Mouse (Mus musculus) CD4-positive, CD25-positive, alpha-beta regulatory T cell, adult 2 months (primary cell): ENCODE measurements at regions not wholly inside any gene's neighbourhood (a gene's known extent, or its start where the extent isn't known, plus 50 kb on each side); places are given as distances from the start of the nearest gene placed in this dataset.
A peak's percentile ranks its signal among the peaks of the same experiment; 100 is the strongest.
"Not testable (repeated sequence)": the region's sequence is repeated elsewhere in the genome, so short reads cannot be mapped to it uniquely, and the experiment has no call there.

Experiments used
- DNase-seq: peaks from one replicate; pipeline ENCODE4 v3.0.0-alpha.2; 2012; ENCODE audit warnings: low read depth, low spot score

DNA sequence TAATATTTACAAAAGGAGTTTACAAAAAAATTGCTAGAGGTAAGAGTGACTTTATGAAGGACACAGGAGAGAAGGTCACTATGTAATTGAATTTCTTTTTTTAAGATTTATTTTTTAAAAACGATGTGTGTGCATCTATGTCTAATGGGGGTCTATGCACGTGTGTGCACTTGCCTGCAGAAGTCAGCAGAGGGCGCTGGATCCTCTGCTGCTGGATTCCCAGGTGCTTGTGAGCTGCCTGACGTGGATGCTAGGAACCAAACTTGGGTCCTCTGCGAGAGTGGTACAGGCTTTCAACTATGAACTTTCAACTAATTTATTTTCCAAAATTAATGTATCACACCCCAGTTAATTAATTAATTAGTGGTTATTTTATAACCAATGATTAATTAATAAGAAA lies 85.0 kb downstream of the Glrx3 start:
- DNase-seq: no peak

DNA sequence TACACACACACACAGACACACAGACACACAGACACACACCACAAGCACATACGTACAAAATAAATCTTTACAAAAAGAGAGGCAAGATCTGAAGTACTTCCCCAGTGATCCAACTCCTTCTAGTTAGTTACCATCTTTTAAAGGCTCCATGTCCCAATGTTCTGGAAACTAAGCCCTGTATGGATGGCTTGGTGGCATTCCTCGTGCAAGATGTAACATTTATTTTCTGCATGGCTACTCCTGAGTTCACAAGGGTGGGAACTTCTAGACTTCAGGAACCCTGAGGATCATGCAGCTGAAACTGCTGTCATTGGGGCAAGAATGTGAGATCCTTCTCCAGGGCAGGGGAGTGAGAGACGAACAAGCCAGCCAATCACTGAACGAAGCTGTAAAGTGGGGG lies 96.1 kb downstream of the Glrx3 start:
- DNase-seq: no peak

DNA sequence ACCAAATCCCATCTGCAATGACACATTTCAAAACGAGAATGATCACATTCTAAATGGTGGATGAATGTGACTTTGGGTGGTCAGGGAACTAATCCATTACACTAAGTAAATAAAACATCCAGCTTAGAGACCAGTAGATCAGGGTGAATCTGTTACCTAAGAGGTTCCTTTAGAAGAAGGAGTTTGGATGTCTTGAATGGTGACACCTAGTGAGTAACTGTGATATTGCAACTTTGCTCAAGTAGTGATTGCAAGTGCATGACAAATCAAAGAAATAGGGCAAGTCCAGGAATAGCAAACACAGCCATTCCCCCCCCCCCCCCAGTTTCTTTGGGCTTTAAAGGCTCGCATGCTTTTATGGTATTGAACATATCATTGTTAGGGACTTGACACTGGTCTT lies 112.6 kb downstream of the Glrx3 start:
- DNase-seq: peak; percentile 57

DNA sequence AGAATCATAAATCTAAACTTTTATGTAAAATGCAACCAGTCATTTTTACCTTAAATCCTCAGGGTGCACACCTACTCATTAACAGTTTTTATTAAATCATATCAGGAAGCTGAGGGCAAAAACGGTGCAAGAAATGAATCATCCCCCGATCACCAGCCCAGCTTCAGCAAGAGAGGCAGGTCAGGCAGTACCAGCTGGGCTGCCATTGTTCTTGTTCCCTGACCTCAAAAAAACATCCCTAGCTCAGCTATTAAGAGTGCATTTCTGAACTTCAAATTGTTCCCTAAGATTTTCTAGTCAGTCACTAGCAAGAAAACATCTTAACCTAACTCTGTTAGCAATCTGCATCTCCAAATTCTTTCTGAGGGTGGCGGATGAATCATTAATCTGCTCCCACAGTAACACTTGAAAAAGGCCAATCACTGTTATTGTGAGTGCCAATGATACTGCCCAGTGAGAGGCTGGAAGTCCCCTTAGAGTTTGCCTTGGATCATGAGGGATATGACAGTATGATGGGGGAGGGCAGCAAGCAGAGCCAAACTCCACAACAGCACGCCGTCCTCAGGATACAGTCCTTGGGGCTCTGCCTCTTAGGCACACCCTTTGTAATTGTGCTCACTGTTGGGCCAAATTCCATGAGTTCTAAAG lies 115.3 kb downstream of the Glrx3 start:
- DNase-seq: no peak

DNA sequence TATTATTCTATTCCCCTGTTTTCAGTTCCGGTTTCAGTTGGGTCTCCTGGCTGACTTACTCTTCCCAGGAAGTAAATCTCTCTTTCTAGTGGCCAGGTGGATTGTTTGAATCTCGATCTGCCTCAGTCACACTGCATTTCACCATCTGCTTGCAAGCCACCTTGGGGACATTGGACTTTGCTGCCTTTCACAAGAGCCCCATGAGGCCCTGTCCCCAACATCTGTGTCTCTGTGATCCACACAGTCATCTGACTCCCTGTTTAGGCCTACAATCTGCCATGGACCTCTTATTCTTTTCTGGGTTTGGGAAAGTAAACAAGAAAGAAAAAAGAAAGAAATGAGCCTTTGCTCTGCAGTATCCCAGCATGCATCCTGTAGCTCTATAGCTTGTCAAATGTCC lies 118.1 kb downstream of the Glrx3 start:
- no peak for DNase-seq

DNA sequence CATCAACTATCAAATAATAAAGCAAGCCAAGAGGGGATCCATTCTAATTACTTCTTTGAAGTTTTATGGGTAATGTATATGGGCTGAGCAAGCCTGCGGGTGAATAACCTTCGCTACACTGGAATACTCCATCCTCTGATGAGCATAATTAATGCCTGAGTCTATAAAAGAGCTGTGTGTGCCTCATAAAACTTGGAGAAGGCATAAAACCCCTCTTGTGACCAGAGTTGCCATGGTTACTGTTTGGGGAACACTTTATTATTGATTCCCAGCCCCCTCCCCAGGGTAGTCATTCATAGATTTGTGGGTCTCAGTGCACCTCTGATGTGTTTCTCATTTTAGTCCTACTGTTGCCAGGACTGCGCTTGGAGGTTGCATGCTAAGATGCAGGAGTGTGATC lies 120.0 kb downstream of the Glrx3 start:
- DNase-seq: no peak

DNA sequence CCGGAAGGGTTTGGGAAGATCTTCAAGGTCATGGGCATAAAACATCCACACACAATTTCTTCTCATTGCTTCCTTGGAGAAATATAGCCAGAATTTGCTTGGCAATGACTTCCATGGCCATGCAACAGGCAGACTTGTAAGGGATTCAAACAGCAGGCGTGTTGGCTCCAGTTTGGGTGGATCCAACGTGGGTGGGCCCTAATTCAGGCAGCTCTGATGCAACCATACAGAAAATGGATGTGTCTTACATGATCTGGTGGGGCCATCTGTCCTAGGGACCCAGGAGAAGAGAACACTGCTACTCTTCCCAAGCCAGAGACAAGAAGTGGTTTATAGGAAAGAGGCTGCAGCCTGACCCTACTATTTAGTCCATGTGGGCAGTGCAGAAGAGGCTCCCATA lies 121.5 kb downstream of the Glrx3 start:
- no peak for DNase-seq

DNA sequence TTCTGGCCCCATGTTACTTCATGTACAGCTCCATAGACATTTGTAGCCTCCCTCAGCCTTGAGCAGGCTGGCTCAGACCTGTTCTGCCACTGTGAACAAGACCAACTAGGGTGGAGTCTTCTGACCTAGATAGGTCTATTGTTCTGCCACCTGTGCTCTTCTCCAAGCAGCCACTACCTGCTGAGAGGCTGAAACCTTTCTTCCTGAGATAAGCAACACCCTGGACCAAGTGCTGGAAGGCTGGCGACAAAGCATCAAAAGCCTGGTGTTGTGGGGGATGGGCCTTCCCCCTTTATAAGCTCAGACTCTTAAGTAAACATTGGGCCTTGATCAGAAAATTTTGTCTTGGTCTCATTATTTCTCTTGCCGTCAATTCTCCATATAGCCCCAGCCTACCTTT lies 132.8 kb downstream of the Glrx3 start:
- DNase-seq: no peak

DNA sequence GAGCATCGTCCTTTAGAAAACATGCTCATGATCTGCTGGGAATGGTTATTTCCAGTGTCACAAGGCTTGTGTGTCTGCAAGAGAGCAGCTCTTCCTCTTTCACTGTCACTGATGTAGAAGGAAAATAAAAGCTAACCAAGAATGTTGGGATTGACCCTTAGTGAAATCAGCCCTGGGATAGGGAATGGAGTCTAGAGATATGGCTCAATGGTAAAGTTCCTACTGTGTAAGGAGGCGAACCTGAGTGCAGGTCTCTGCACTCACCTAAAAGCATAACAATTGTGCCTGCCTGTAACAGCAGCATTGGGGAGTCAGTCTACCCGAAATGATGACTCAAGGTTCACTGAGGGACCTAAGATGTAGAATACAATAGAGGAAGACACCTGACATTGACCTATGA lies 138.1 kb downstream of the Glrx3 start:
- no peak for DNase-seq

DNA sequence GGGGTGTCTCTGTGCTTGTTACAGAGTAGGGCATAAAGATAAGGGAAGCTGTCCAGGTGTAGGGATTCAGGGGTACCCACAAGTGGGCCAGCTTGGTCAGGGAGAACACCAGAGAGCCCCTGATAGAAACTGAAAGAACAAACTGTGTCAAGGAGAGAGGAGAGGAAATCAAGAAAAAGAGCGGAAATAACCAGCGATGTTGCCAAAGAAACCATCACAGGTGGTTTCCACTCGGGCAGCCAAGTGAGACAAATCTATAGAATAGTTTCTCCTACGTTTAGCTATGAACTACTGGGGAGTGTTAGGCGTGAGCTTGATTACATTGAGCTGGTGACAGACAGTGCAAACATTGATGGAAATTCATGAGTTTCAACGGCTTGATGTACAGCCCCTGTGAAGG lies 138.8 kb downstream of the Glrx3 start:
- peak; percentile 39 for DNase-seq

DNA sequence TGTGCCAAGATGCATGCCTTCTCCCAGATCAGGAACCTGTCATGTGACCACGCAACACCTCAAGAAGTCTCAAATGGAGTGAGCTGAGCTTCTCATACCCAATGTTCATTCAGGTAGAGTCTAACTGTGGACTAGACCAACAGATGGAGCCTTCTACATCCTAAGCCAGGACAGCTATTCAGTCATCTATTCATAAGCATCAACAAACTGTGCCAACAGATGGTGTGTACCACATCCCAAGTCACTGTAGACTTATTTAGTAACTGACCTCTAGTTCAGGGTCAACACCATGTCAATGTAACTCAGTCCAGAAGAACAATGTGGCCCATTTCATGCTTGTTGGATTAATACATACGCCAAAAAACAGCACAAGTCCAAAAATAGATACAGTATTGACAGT lies 146.1 kb downstream of the Glrx3 start:
- DNase-seq: no peak

DNA sequence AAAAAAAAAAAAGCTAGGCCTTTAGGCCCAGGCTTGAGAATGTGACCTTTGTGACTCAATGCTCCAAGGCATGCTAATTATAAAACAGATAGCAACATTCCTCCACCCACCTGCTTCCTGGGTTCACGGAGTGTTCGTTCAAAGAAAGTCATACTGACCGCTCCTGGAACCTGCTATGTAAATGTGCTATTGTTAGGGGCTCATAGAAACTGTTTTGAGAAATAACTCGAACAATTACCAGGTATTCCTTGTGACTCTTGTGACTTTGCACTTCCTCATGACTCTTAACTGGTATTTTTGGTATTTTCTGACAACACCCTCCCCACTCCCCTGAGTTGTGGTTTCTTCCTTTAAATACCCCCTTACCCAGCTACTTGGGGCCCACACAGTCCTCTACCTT lies 147.5 kb downstream of the Glrx3 start:
- DNase-seq: not testable (repeated sequence)

DNA sequence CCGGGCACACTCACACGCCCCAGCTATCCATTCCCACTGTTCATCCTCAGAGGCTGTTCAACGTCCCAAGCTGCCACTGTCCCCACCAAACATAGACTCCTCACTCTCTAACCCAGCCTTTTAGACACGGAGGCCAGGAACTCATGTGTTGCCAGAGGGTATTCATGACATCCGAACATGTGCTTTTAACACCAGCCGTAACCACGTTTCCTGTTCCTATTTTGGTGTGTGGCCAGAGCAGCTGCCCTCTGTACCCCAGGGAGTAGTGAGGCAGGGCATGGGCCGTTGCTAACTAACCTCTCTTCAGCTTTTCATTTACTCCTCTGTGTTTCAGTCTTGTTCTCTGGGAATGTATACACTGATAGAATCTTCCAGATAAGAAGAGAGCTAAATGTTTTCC lies 156.2 kb downstream of the Glrx3 start:
- DNase-seq: no peak

DNA sequence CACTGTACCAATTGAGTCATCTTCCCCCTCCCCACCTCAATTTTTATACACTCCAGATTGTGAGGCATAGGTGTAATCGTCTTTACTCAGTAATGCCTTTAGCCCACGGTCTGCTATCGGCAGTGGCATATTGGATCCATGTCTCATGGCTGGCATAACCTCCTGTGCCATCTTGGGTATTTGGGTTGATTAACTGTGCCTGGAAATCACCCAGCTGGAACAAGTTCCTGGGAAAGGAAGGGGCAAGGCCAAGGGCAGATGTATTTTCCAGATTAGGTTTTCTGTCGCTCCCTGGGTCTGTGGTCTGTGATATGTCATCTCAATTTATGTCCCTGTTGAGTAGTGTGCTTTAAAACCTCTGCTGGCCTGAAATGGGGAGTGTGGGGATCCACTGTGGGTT lies 158.2 kb downstream of the Glrx3 start:
- no peak for DNase-seq

DNA sequence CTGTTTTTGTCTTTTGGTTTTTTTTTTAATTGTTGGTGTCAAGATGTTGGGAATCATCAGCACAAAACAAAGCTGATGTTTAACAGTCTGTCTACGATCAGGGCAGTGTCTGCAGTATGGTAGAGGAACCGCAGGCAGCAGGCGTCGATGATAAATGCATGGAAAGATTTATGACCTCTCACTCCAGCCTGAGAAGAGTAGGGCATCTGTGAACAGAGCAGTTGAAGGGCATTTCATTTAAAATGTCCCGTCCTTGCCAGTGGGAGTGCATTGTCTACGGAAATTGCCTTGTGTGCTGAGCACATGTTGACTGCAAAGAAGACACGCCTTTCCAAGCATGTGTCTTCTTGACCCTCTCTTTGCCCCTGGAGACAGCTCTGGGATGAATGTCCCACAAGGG lies 158.7 kb downstream of the Glrx3 start:
- no peak for DNase-seq

DNA sequence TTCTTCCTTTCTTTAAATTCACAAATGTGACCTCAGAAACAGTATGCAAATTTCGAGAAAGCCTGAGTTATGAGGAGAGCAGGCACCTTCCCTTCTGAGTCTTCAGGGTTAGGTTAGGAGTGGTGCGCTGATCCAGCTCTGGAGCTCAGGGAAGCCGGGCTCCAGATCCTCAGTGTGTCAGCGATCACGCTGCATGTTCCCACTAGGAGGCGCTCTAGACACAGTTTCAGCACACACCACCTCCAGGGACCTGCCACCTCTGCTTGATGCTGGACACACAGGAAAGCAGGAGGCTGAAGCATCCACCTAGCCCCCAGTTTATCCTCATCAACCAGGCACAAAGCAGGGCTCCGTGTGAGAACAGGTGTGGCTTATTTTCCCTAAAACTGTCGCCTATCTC lies 165.6 kb downstream of the Glrx3 start:
- DNase-seq: peak; percentile 45

DNA sequence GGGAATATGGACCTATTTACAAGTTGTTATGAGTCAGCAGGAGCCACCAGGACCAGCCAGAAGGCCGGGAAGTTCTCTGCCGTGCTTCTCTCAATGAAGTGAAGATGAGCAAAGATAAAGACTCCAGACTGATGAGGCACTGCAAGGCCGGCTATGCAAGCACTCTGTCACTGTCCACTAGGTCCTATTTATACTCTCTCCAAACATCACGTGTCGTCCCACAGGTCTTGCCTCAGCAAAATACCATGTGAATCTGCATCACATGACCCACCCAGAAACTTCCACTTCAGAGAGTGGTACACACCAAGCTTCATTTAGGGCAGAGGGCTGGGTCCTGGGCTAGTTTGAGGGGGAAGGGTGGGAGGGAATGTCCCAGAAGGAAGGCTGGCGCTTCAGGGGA lies 172.3 kb downstream of the Glrx3 start:
- no peak for DNase-seq

DNA sequence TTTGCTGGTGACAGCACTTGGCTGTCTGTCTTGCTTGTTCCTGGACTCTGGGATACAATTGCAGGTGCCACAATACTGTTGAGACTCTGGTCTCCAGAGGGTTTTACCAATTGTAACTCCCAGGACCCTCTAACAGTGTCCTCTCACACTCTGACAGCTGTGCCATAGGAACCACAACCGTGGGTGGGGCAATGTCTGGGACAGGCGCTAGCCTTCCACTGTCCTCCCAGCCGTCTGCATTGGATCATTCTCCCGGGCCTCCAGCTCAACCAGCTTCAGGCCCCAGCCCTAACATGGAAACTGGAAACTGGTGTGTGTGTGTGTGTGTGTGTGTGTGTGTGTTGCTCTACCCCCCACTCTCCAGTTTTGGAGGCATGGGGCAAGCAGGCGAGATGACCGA lies 173.9 kb downstream of the Glrx3 start:
- no peak for DNase-seq

DNA sequence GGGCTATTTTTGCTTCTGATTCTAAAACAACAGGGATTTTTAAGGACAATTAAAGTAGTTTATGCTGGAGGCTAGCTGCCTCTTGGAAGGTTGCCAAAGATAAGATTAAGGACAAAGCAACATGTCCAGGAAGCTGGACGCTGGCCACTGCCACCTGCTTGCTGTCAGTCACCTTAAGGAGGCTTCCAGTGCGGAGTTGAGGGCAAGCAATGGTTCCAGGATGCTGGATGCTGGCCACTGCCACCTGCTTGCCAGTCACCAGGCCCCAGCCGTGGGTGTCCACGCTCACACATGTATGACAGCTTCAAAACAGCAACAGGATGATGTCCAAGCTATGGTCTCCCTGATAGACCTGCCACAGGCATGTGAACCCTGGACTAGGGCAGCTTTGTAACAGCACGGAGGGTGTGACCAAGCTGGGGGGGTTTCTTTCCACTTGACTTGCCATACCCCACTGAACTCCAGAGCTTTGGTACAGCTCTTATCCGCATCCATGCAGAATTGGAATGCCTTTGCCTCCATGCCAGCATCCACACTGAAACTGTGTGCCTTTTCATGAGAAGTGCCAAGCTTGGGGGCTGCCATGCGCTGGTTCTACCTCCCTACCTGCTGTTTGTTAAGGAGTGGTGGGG lies 174.6 kb downstream of the Glrx3 start:
- DNase-seq: no peak

DNA sequence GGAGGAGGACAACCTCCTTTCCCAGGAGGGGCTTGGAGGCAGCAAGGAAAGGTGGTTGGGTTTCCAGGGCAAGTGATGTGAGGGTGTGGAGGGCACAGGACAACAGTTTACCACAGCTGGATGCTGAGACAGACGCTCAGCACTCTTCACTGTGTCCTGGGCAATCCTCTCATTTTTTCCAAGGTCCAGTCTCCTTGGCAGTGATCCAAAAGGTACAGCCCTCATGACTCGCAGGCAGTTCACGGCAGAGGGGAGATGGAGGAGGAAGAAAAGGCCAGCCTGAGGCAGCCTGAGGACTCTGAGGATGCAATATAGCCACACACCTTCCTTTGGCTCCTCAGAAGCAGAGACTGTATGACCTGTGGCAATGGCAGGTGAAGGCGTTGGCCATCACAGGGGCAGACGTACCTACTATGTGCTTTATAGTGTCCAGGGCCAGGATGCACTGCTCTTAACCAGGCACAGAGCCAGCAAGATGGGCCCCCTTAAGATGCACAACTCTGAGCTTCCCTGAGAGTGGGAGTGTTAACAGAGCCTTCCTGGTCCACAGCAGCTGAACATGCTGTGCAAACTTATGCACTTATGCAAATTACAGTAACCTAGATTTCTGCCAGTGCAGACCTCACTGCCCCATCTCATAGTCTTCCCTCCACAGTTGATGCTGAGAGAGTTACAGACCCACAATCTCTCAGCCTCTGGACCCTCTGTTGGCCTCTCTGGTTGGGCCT lies 181.2 kb downstream of the Glrx3 start:
- no peak for DNase-seq

DNA sequence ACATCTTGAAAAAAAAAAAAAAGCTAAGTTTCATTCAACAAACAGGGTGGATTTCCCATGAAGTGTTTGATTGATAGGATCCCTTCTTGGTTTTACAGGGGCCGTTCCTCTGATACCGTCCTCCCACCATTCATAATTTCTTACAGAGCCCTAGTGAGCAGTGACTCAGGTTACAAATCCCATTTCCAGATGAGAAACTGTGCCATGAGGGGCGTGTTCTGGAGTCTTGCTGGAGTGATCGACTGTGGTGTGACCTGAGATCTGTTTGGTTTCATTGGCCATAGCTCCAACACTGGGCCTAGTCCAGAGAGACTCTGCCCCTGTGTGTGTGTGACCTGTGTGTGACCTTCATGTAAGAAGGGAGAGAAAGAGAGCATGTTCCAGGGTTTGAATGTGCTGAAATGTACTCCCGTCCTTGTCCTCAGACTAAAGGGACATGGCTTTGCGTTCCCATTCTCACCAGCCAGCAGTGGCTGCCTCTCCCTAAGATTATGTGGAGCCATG lies 181.9 kb downstream of the Glrx3 start:
- no peak for DNase-seq

DNA sequence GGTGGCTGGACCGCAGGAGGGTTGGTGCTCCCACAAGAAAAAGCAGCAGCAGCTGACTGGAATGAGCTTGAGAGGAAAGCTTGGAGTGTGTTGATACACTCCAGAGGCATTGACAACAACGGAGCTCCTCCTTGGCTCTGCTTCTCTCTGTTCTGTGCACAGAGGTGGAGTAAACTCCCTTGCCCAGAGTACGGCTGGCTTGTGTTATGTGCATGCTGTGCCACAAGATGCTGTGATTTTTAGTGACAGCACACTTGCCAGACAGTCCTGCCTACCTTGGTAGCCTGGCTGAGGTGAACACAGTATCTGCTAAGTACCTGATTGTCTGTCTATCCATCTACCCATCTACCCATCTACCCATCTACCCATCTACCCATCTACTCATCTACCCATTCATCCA lies 190.9 kb downstream of the Glrx3 start:
- DNase-seq: no peak

DNA sequence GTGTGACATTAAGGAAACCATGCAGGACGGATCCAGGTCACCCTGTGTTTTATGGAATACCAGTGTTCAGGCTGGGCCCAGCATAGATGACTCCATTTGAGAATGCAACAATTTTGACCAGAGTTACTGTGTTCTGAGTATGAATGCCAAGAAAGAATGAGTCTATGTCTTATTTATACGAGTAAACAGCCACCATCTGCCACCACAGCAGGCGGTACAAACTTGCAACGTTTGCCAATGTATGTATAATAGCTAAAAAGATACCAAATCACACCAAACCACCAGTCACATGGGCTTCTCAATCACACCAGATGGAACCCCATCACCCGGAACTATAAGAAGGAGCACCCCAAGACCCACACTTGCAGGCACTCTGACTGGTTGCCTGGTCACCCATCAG lies 192.1 kb downstream of the Glrx3 start:
- DNase-seq: no peak
